Mouse (Mus musculus): ENCODE measurements around the gene Gm10139.
"Not testable (repeated sequence)": the region's sequence is repeated elsewhere in the genome, so short reads cannot be mapped to it uniquely, and the experiment has no call there.

Gm10139 gene

DNA sequence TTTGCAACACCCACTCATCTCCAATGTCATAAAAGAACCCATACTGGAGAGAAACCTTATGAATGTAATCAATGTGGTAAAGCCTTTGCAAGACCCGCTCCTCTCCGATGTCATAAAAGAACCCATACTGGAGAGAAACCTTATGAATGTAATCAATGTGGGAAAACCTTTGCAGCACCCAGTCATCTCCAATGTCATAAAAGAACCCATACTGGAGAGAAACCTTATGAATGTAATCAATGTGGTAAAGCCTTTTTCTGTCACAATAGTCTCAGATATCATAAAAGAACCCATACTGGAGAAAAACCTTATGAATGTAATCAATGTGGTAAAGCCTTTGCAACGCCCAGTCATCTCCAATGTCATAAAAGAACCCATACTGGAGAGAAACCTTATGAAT is at the start of gene Gm10139:
TSS of gene Gm10139 (plus strand) at position 301 of the 400 bp plus-strand sequence.
- not testable (repeated sequence) for DNase-seq (ENCODE audit: low read depth)

DNA sequence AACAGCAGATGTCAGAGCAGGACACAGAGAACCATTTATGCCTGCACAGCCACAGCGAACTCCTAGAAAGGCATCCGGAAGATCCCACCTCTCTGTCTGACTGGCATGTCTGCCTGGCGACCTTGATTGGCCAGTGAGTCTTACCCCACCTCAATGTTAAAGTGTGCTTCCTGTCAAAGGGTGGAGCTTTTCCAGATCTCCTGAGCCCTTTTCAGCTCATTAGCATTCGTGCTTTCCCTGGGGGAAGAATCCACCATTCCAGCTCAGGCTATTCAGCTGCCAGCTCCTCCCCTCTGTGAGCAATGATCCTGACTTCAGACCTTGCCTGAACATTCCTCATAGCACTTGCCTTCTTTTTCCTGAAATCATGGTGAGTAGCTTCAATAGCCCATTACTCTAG is 45.2 kb downstream of the Gm10139 start:
- DNase-seq (ENCODE audit: low read depth) = not testable (repeated sequence)
